Mouse (Mus musculus): ENCODE measurements around the gene Gm28897. TPM values are rescaled to one million over a fixed set of nuclear protein-coding genes. Genes with fewer than 3 reads are reported as not detected.
"Not testable (repeated sequence)": the region's sequence is repeated elsewhere in the genome, so short reads cannot be mapped to it uniquely, and the experiment has no call there.

Gene Gm28897
- not detected in 2 replicates for polyA plus RNA-seq (2014; fragmentation: Nextera tagmentation; extraction: Ambion mirVana)

DNA sequence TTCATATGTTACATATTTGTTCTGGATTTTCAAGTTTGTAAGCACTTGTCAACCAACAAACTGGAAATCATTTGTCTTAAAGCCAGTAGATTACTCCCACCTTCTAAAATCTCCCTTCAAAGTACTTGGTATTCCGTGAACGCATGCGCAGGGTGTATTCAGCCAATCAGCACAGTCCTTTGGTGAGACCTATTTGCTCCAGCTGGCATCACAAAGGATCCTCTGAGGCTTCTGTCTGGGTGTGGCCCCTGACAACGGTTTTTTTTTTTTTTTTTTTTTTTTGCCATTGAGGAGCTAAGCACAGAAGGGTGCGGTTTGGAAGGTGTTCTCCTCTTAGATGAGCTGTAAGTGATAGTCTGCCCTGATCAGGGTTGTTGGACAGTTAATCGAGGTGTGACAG lies at the start of gene Gm28897:
Gm28897 (plus strand) TSS at position 301 of the 400 bp plus-strand sequence.
- WGBS (ENCODE audit: insufficient replicate concordance): no CpG with 5 or more reads among the region's 6 CpGs
- not testable (repeated sequence) for H3K9me3 ChIP-seq (replicated peaks; ENCODE audit: control insufficient read depth, low read length); H3K36me3 ChIP-seq (ENCODE audit: control insufficient read depth, insufficient read depth, low read length); H3K27ac ChIP-seq (ENCODE audit: low read depth, low read length); ATAC-seq (replicated peaks; ENCODE audit: insufficient number of reproducible peaks, low FRiP score, low TSS enrichment); H3K27me3 ChIP-seq (ENCODE audit: control insufficient read depth, insufficient read depth, low read length); H3K4me1 ChIP-seq (ENCODE audit: control insufficient read depth, insufficient read depth, low read length); H3K4me2 ChIP-seq; H3K4me3 ChIP-seq (ENCODE audit: low read depth, low read length); H3K9ac ChIP-seq (ENCODE audit: low read depth, low read length)

Data from heart, embryonic 11.5 days (tissue).